Mouse (Mus musculus) T-helper 1 cell (primary cell): ENCODE data around the gene Slc25a36.

Source experiments
- in situ Hi-C: fragments of 300-600 bp; cut with MboI, MseI; formaldehyde crosslinking; loops from one replicate; pipeline ENCODE4 v1.15.1; 2025; ENCODE audit warnings: high pct_unique_total_duplicates

Slc25a36 gene

GRCm38 (mm10) chr9:97111506-97111905 lies 549 bp upstream of the Slc25a36 start:
- in situ Hi-C loops = no loop called here

DNA sequence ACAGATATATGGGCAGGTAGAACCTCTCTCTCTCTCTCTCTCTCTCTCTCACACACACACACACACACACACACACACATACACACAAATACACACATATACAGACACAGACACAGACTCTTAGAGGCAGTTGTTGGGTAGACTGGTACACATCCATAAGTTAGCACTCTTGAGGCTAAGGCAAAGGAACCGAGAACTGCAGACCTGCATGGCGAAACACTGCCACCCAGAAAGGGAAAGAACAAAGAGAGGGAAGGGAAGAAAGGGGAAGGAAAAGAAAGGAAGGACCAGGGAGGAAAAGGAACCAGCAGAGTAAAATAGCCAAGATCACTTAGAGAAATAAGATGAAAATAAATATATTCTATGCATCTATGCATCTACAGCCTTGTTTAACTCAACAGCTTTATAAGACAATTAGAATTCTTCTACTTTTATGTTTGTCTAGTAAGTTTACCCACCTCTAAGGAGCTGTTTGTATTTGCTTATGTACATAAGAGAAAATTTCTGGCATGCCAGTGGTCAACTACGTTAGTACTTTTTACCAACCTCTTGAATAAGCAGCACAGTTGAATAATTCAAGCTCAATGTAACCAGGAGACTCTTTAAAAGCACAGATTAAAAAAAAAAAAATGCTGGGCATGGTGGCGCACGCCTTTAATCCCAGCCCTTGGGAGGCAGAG lies 4.3 kb downstream of the Slc25a36 start:
- in situ Hi-C loops = no loop called here

- in situ Hi-C loops = no loop called here
Observed at GRCm38 (mm10) chr9:97105400-97105985, 5.5 kb downstream of the Slc25a36 start.

GRCm38 (mm10) chr9:97103376-97104061 lies 7.4 kb downstream of the Slc25a36 start:
- in situ Hi-C loops = no loop called here

DNA sequence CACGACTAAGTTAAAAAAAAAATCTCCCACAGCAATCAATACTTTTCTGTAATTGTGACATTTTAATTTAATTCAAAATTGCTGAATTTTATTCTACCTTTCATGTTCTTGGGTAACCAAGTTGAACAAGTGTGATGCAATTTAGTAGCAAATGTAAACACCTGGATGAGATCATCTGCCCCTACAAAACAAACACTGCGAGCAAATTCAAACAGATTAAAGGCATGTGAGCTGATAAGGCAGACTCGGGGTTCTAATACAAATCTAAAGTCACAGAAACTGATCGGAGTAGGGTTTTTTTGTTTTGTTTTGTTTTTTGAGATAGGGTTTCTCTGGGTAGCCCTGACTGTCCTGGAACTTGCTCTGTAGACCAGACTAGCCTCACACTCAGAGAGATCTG lies 12.0 kb downstream of the Slc25a36 start:
- in situ Hi-C loops = no loop called here

- in situ Hi-C loops = no loop called here
Observed at GRCm38 (mm10) chr9:97096180-97096579, 14.8 kb downstream of the Slc25a36 start.

GRCm38 (mm10) chr9:97087850-97088249 lies 23.1 kb downstream of the Slc25a36 start:
- in situ Hi-C loops = no loop called here

- in situ Hi-C loops = no loop called here
Observed at GRCm38 (mm10) chr9:97084628-97085027, 26.3 kb downstream of the Slc25a36 start.

DNA sequence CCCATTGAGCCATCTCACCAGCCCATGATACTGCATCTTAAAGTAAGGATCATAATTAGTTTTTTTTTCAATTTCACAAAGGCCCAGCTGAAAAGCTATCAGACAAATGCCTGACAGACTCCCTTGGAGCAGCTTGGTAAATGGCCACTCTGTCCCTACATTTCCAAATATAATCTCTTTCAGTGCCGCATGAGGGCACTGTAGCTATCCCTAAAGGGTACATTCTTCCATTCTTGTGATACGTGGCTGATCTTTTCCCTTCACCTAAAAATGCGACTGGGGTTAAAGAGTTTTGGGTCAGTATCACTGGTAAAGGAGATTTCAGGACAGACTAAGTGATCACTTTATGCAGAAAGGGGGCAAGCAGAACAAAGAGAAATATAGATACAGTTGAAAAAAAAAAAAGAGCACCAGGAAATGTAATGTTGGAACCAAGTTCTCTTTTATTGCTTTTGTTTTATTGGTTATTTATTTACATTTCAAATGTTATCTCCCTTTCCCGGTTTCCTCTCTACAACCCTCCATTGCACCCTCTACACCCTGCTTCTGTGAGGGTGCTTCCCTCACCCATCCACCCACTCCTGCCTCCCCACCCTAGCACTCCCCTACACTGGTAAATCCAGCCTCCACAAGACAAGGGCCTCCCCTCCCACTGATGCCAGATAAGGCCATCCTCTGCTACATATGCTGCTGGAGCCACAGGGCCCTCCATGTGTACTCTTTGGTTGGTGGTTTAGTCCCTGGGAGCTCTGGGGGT lies 29.7 kb downstream of the Slc25a36 start:
- in situ Hi-C loops = no loop called here

DNA sequence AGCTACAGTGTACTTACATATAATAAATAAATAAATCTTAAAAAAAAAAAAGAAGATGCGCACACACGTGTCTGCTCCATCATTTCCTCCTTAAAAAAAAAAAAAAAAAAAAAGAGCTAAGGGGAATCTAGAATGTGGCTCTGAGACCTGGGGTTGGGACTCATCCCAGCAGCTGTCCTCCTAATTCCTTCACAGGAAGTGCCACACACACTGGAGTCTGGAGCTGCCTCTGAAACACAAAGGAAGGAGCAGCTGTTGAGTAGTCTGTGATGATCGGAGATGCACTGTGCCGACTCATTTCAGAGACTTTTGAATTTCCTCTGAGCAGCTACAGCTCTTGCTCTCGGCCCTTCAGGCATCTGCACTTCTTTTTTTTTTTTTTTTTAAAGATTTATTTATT lies 41.0 kb downstream of the Slc25a36 start:
- in situ Hi-C loops = loop anchor here (5.0 to 10.0 kb wide), 2 partner anchors 108 to 145 kb away; no protein-coding TSS in a partner anchor

GRCm38 (mm10) chr9:97069466-97069865 lies 41.5 kb downstream of the Slc25a36 start:
- in situ Hi-C loops = loop anchor here (5.0 to 10.0 kb wide), 2 partner anchors 107 to 145 kb away; no protein-coding TSS in a partner anchor

GRCm38 (mm10) chr9:97068201-97069095 lies 42.5 kb downstream of the Slc25a36 start:
- in situ Hi-C loops = loop anchor here (5.0 to 10.0 kb wide), 2 partner anchors 106 to 144 kb away; no protein-coding TSS in a partner anchor

GRCm38 (mm10) chr9:97067761-97068160 lies 43.2 kb downstream of the Slc25a36 start:
- in situ Hi-C loops = loop anchor here (5.0 to 10.0 kb wide), 2 partner anchors 105 to 143 kb away; no protein-coding TSS in a partner anchor

DNA sequence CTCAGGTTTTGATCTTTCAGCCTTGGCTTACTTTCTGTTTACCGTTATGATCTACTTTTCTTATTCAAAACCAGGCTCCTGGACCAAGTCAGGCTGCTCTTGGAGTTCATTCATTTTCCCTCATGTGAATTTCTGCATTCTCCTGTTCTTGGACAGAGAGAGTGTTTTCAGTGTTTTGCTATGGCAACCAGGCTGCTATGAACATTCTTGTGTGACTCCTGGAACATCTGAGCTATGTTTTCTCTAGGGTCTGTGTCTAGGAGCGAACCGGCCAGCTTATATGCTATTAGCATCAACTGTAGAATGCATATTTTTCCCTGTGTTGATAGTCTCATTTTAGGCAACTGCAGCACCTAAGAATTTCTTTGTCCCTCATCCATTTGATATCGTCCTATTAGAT lies 45.1 kb downstream of the Slc25a36 start:
- in situ Hi-C loops = loop anchor here (5.0 to 10.0 kb wide), 2 partner anchors 104 to 141 kb away; no protein-coding TSS in a partner anchor

- in situ Hi-C loops = loop anchor here (5.0 to 10.0 kb wide), 2 partner anchors 103 to 140 kb away; no protein-coding TSS in a partner anchor
Observed at GRCm38 (mm10) chr9:97065216-97065615, 45.7 kb downstream of the Slc25a36 start.

DNA sequence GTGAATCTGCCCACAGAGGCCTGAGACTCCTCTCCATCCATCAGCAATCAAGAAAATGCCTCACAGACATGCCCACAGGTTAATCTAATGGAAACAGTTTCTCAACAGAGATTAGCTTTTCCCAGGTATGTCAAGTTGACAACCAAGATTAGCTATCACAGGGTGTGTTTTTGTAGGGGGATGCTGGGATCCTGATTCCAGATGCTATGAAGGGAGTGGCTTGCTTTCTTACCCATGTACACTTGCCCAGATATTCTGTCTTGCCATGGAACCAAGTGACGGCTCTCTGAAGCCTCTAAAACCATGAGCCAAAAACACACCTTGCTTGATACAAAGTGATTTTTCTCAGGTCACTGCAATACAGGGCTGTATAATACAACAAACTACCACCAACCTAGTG lies 46.8 kb downstream of the Slc25a36 start:
- in situ Hi-C loops = loop anchor here (10.0 kb wide), 1 partner anchor 139 kb away; no protein-coding TSS in a partner anchor

GRCm38 (mm10) chr9:97061696-97062095 lies 49.3 kb downstream of the Slc25a36 start:
- in situ Hi-C loops = loop anchor here (10.0 kb wide), 1 partner anchor 137 kb away; no protein-coding TSS in a partner anchor

- in situ Hi-C loops = no loop called here
Observed at GRCm38 (mm10) chr9:97056541-97057338, 54.2 kb downstream of the Slc25a36 start.

- in situ Hi-C loops = no loop called here
Observed at GRCm38 (mm10) chr9:97055906-97056305, 55.1 kb downstream of the Slc25a36 start.

DNA sequence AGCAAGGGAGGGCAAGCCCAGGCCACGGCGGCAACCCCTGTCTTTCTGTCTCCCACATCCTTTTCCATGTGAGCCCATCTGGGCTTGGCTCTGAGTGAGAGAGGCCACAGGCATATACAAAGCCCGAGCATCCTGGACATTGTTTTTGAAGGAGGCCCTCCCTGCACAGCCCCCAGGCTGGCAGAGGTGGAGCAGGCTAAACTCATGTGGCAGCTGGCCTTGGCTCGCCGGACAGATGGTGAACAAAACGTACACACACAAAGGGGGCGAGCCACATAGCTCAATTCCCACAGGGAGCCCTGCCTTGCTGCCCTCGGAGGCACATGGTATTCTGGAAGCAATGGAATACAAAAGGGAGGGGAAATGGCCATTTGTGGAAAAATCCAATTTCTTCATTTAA lies 59.8 kb downstream of the Slc25a36 start:
- in situ Hi-C loops = no loop called here
